Mouse (Mus musculus) heart, adult 2 months (tissue): Measurements from ENCODE around the gene Tex52. TPM values are rescaled to one million over a fixed set of nuclear protein-coding genes. Genes with fewer than 3 reads are reported as not detected.

ENCODE experiments used
- DNase-seq, 2 experiments: peaks; one replicate each; pipeline ENCODE4 v3.0.0; 2021
- H3K27ac ChIP-seq: fragments of 200-600 bp; 2 replicates; pipeline ENCODE4 v1.8.1; 2022
- H3K27me3 ChIP-seq: fragments of 200-500 bp; 2 replicates; pipeline ENCODE4 v1.6.1; 2012; ENCODE audit warnings: mild to moderate bottlenecking, low read length, inconsistent platforms, mixed read lengths; ENCODE audit not compliant: control insufficient read depth, insufficient read depth
- H3K36me3 ChIP-seq: fragments of 200-500 bp; 2 replicates; pipeline ENCODE4 v1.6.1; 2012; ENCODE audit warnings: low read length, inconsistent platforms; ENCODE audit not compliant: control insufficient read depth, insufficient read depth
- H3K4me1 ChIP-seq: fragments of 200-500 bp; 2 replicates; pipeline ENCODE4 v1.6.1; 2011; ENCODE audit warnings: low read length; ENCODE audit not compliant: control insufficient read depth, insufficient read depth
- H3K4me3 ChIP-seq: fragments of 200-600 bp; 2 replicates; pipeline ENCODE4 v1.8.1; 2022
- H3K79me2 ChIP-seq: fragments of 200-500 bp; replicated peaks from 2 replicates; pipeline ENCODE4 v1.6.1; 2012; ENCODE audit warnings: mild to moderate bottlenecking, inconsistent platforms, low read length, moderate library complexity, mixed read lengths; ENCODE audit not compliant: control insufficient read depth, insufficient read depth
- H3K9ac ChIP-seq: fragments of 200-500 bp; 2 replicates; pipeline ENCODE4 v1.6.1; 2012; ENCODE audit warnings: low read depth, mild to moderate bottlenecking, control low read depth, inconsistent platforms, low read length, mixed read lengths
- CTCF ChIP-seq: fragments of 200-600 bp; IDR thresholded peaks from 2 replicates; pipeline ENCODE4 v1.8.1; 2022; ENCODE audit warnings: antibody characterized with exemption, mild to moderate bottlenecking, moderate library complexity
- EP300 ChIP-seq: fragments of 200-500 bp; IDR thresholded peaks from 2 replicates; pipeline ENCODE4 v1.6.1; 2011; ENCODE audit warnings: low read depth, low read length, control low read depth; ENCODE audit not compliant: insufficient read depth
- POLR2A ChIP-seq: fragments of 200-500 bp; IDR thresholded peaks from 2 replicates; pipeline ENCODE4 v1.6.1; 2011; ENCODE audit warnings: mild to moderate bottlenecking, low read depth, low read length, control low read depth; ENCODE audit not compliant: insufficient read depth
- WGBS: fragments of 180-500 bp; shearing (Covaris S2); methylation state at CpG from one replicate; pipeline ENCODE4 v1.1.7; 2018; 5-methylcytosine and 5-hydroxymethylcytosine counted together
- intact Hi-C: fragments of 180-260 bp; cut with DNase I; formaldehyde crosslinking; loops from one replicate; pipeline ENCODE4 v1.15.1; 2025
- polyA plus RNA-seq: library from polyadenylated mRNA; depleted of rRNA; stranded (reverse); fragments of >200 nt; gene quantifications from 2 replicates; pipeline ENCODE4 v1.2.3, GENCODE M21; 2012
- total RNA-seq, 2 experiments: library from RNA; stranded (reverse); gene quantifications; 2 replicates each; pipeline ENCODE4 v1.2.3; 2021

Gene Tex52
- total and polyA plus RNA-seq, 3 experiments: 0.12 TPM; not detected in 2

- no peak overlapping the region for H3K27ac ChIP-seq
- H3K9ac ChIP-seq: no peak overlapping the region
- H3K27me3 ChIP-seq: no peaks in the 10 kb centered on the region
- no peak for DNase-seq
- H3K4me3 ChIP-seq: no peak overlapping the region
- 48% methylated on average over 5 of the region's 5 CpGs for WGBS
- intact Hi-C loops: no loop called here
- TF ChIP-seq EP300: no peak
- TF ChIP-seq POLR2A: no peak
- no peak for TF ChIP-seq CTCF
- no peaks in the 10 kb centered on the region for H3K4me1 ChIP-seq
- H3K79me2 ChIP-seq: no peaks in the 10 kb centered on the region
- no peaks in the 10 kb centered on the region for H3K36me3 ChIP-seq
Observed at GRCm38 (mm10) chr6:128404708-128405107, 29.5 kb downstream of the Tex52 start.

- Histone ChIP-seq H3K4me3 (no peak overlapping the region), H3K27me3 (no peaks in the 10 kb centered on the region), H3K36me3 (no peaks in the 10 kb centered on the region), H3K79me2 (no peaks in the 10 kb centered on the region), H3K27ac (no peak overlapping the region), H3K4me1 (no peaks in the 10 kb centered on the region), H3K9ac (no peak overlapping the region)
- intact Hi-C loops: no loop called here
- no peak for DNase-seq
- 88% methylated on average over 7 of the region's 7 CpGs for WGBS
- TF ChIP-seq CTCF: no peak
- TF ChIP-seq EP300: no peak
- no peak for TF ChIP-seq POLR2A
Observed at GRCm38 (mm10) chr6:128408544-128409125, 33.4 kb downstream of the Tex52 start.

- WGBS: 95% methylated on average over 13 of the region's 13 CpGs
- H3K9ac ChIP-seq: no peak overlapping the region
- no peaks in the 10 kb centered on the region for H3K79me2 ChIP-seq
- H3K27ac ChIP-seq: no peak overlapping the region
- no peak overlapping the region for H3K4me3 ChIP-seq
- H3K27me3 ChIP-seq: no peaks in the 10 kb centered on the region
- intact Hi-C loops: loop anchor here (2.0 to 10.0 kb wide), 4 partner anchors 30 to 206 kb away; partner anchors contain the start of genes Foxm1 and Rhno1
- no peaks in the 10 kb centered on the region for H3K4me1 ChIP-seq
- no peak for DNase-seq
- TF ChIP-seq EP300: no peak
- TF ChIP-seq POLR2A: no peak
- no peak for TF ChIP-seq CTCF
- H3K36me3 ChIP-seq: no peaks in the 10 kb centered on the region
Observed at GRCm38 (mm10) chr6:128410305-128410704, 35.0 kb downstream of the Tex52 start.

- WGBS: 11% methylated on average over 3 of the region's 3 CpGs
- TF ChIP-seq EP300: 0 out of 2 replicates have a peak, but pooled peaks have one; percentile 62
- TF ChIP-seq CTCF: no peak; the same call in none of the 2 replicates
Observed at GRCm38 (mm10) chr6:128411115-128411514, 35.9 kb downstream of the Tex52 start.

GRCm38 (mm10) chr6:128416169-128416568, 40.9 kb downstream of the Tex52 start:
- DNase-seq: no peak
- intact Hi-C loops: loop anchor here (10.0 kb wide), 2 partner anchors 181 to 211 kb away; no protein-coding TSS in a partner anchor
- 87% methylated on average over 5 of the region's 5 CpGs for WGBS
- H3K79me2 ChIP-seq: no peaks in the 10 kb centered on the region
- H3K4me3 ChIP-seq: no peak overlapping the region
- TF ChIP-seq POLR2A (no peak), CTCF (no peak), EP300 (no peak)
- no peaks in the 10 kb centered on the region for H3K36me3 ChIP-seq
- H3K9ac ChIP-seq: no peak overlapping the region
- H3K4me1 ChIP-seq: no peaks in the 10 kb centered on the region
- no peaks in the 10 kb centered on the region for H3K27me3 ChIP-seq
- no peak overlapping the region for H3K27ac ChIP-seq

More at GRCm38 (mm10) chr6:128411115-128411514, 35.9 kb downstream of the Tex52 start:
- no peak overlapping the region for H3K4me3 ChIP-seq
- H3K27ac ChIP-seq: no peak overlapping the region
- intact Hi-C loops: loop anchor here (1.0 to 10.0 kb wide), 6 partner anchors 30 to 206 kb away; partner anchors contain the start of genes Foxm1 and Rhno1
- peak; percentile 63 to 85 for DNase-seq
- H3K27me3 ChIP-seq: no peaks in the 10 kb centered on the region
- H3K36me3 ChIP-seq: no peaks in the 10 kb centered on the region
- H3K9ac ChIP-seq: no peak overlapping the region
- H3K4me1 ChIP-seq: no peaks in the 10 kb centered on the region
- no peaks in the 10 kb centered on the region for H3K79me2 ChIP-seq

- Histone ChIP-seq H3K9ac (no peak overlapping the region), H3K4me3 (no peak overlapping the region), H3K79me2 (no peaks in the 10 kb centered on the region), H3K27ac (no peak overlapping the region), H3K4me1 (no peaks in the 10 kb centered on the region), H3K27me3 (no peaks in the 10 kb centered on the region), H3K36me3 (no peaks in the 10 kb centered on the region)
- WGBS: 85% methylated on average over 1 of the region's 1 CpGs
- no peak for DNase-seq
- TF ChIP-seq POLR2A (no peak), CTCF (no peak), EP300 (no peak)
- intact Hi-C loops: loop anchor here (10.0 kb wide), 2 partner anchors 183 to 213 kb away; no protein-coding TSS in a partner anchor
Observed at GRCm38 (mm10) chr6:128418076-128418475, 42.8 kb downstream of the Tex52 start.
